8 mouse cellular contexts compared by ENCODE assay signal in genomic region chr2:103568161-103568560, GRCm38 (mm10). TPM values are rescaled to one million over a fixed set of nuclear protein-coding genes. Genes with fewer than 3 reads are reported as not detected.
A peak's percentile ranks its signal among the peaks of the same experiment; 100 is the strongest.
DNase-seq lines count a peak whose midpoint lies in the region; ATAC-seq and TF ChIP-seq lines count a peak whose summit lies in the region.

No protein-coding gene starts in this region.

- no peak overlapping the region for H3K27ac ChIP-seq in cerebellum, adult 2 months (ENCODE audit: insufficient read depth, low read length)
- no peak overlapping the region for H3K27ac ChIP-seq in limb, embryonic 14.5 days (replicated peaks; ENCODE audit: low read depth, low read length)
- H3K27ac ChIP-seq in stomach, embryonic 16.5 days (ENCODE audit: low read length), result no peak overlapping the region

- no peaks in the 10 kb centered on the region for H3K27me3 ChIP-seq in cerebellum, adult 2 months (ENCODE audit: control insufficient read depth, insufficient read depth, low read length)
- H3K27me3 ChIP-seq in limb, embryonic 14.5 days (ENCODE audit: control insufficient read depth, insufficient read depth, low read length), result no peaks in the 10 kb centered on the region
- H3K27me3 ChIP-seq in stomach, embryonic 16.5 days (ENCODE audit: control insufficient read depth, insufficient read depth, low read length), result no peaks in the 10 kb centered on the region

- H3K4me2 ChIP-seq in limb, embryonic 14.5 days (replicated peaks; ENCODE audit: low read depth, low read length, severe bottlenecking), result peak overlapping the region; percentile 88
- peak overlapping the region; percentile 94 for H3K4me2 ChIP-seq in stomach, embryonic 16.5 days (ENCODE audit: low read depth, low read length)

- H3K9me3 ChIP-seq in limb, embryonic 14.5 days (ENCODE audit: control insufficient read depth, low read length), result no peaks in the 10 kb centered on the region
- no peaks in the 10 kb centered on the region for H3K9me3 ChIP-seq in stomach, embryonic 16.5 days (replicated peaks; ENCODE audit: control insufficient read depth, low read length)

- TF ChIP-seq POLR2A in cerebellum, adult 2 months (IDR thresholded peaks at IDR 0.05; ENCODE audit: borderline replicate concordance, insufficient read depth, low read length), result no peak
- no peak for TF ChIP-seq POLR2A in limb, embryonic 14.5 days (IDR thresholded peaks at IDR 0.05; ENCODE audit: borderline replicate concordance, extremely low read depth, insufficient read depth, insufficient read length)

- H3K9ac ChIP-seq in limb, embryonic 14.5 days (ENCODE audit: low read depth, low read length, severe bottlenecking), result 0 out of 2 replicates have a peak overlapping the region, but pooled peaks have one; percentile 26
- peak overlapping the region; percentile 73; the same call in 1 of the 2 replicates for H3K9ac ChIP-seq in stomach, embryonic 16.5 days (ENCODE audit: low read length)

- ATAC-seq in limb, embryonic 14.5 days (ENCODE audit: low FRiP score, low read depth), result no peak
- no peak for ATAC-seq in stomach, embryonic 16.5 days (ENCODE audit: insufficient read depth, low FRiP score)

- 35% methylated on average over 7 of the region's 7 CpGs for WGBS in cerebellum, adult 2 months
- 8% methylated on average over 7 of the region's 7 CpGs for WGBS in limb, embryonic 14.5 days
- WGBS in stomach, embryonic 16.5 days, result 21% methylated on average over 7 of the region's 7 CpGs

- peak overlapping the region; percentile 16 for H3K4me3 ChIP-seq in cerebellum, adult 2 months (replicated peaks; ENCODE audit: insufficient read depth, low read depth, low read length)
- H3K4me3 ChIP-seq in limb, embryonic 14.5 days (replicated peaks; ENCODE audit: low read length), result peak overlapping the region; percentile 75
- H3K4me3 ChIP-seq in stomach, embryonic 16.5 days (replicated peaks; ENCODE audit: low read length), result peak overlapping the region; percentile 65

- TF ChIP-seq CTCF in cerebellum, adult 2 months (IDR thresholded peaks at IDR 0.05; ENCODE audit: borderline replicate concordance, insufficient read depth, low read depth, low read length), result no peak

- no peaks in the 10 kb centered on the region for H3K36me3 ChIP-seq in limb, embryonic 14.5 days (ENCODE audit: control insufficient read depth, insufficient read depth, low read length)
- H3K36me3 ChIP-seq in stomach, embryonic 16.5 days (ENCODE audit: control insufficient read depth, insufficient read depth, low read length), result no peaks in the 10 kb centered on the region

- H3K4me1 ChIP-seq in cerebellum, adult 2 months (ENCODE audit: control insufficient read depth, insufficient read depth, low read length), result no peaks in the 10 kb centered on the region
- H3K4me1 ChIP-seq in limb, embryonic 14.5 days (ENCODE audit: control insufficient read depth, insufficient read depth, low read length), result peaks cover 43% of the 10 kb centered on the region
- H3K4me1 ChIP-seq in stomach, embryonic 16.5 days (ENCODE audit: control insufficient read depth, insufficient read depth, low read length), result peaks cover 18% of the 10 kb centered on the region

- no peak for DNase-seq in cerebellum, adult 2 months
- DNase-seq in cerebellum, adult 11-12 months, result no peak
- peak; percentile 47 for DNase-seq in right cerebral cortex, postnatal 4 days
- no peak for DNase-seq in right cerebral cortex, adult 2 months (ENCODE audit: low spot score in 2 of 2)
- DNase-seq in limb, embryonic 14.5 days (ENCODE audit: low spot score), result peak; percentile 15
- no peak for DNase-seq in urinary bladder, postnatal 36 days (ENCODE audit: low spot score in 2 of 2)
- no peak for DNase-seq in gastrocnemius, postnatal 10 days

RNA-seq across cellular contexts. Expression of gene Abtb2, which starts 2.1 kb away (rescaled TPM):
- 14.9 and 16.0 TPM in 2 replicates for polyA plus RNA-seq in cerebellum, adult 2 months (2012; rRNA removed)
- polyA plus RNA-seq in limb, embryonic 14.5 days (2012; rRNA removed), result 22.7 and 32.9 TPM in 2 replicates
- 15.6 and 16.0 TPM in 2 replicates for polyA plus RNA-seq in limb, embryonic 14.5 days (2014; fragmentation: Nextera tagmentation; extraction: Ambion mirVana)
- polyA plus RNA-seq in stomach, embryonic 16.5 days (2015; fragmentation: Nextera tagmentation; extraction: Ambion mirVana), result 4.8 and 5.3 TPM in 2 replicates
- 10 to 100 TPM; 11.0 to 13.6 TPM for total RNA-seq in gastrocnemius, postnatal 10 days (2021)

Comparison
In these comparisons a context has a peak if more than half of its experiments do, and no peak if none do; other contexts are left out.
1. DNase-seq: peak in right cerebral cortex, postnatal 4 days (single experiment) and limb, embryonic 14.5 days (single experiment); none in cerebellum, adult 2 months (0 of 2), cerebellum, adult 11-12 months (single experiment), right cerebral cortex, adult 2 months (0 of 2), urinary bladder, postnatal 36 days (0 of 2) and gastrocnemius, postnatal 10 days (single experiment).
2. H3K4me3 ChIP-seq: peak in every context shown above with its lines; median percentile 75 in limb, embryonic 14.5 days; 65 in stomach, embryonic 16.5 days; 16 in cerebellum, adult 2 months.